Mouse (Mus musculus) spleen, adult 2 months (tissue): Measurements from ENCODE around the gene Prpf38b. TPM values are rescaled to one million over a fixed set of nuclear protein-coding genes. Genes with fewer than 3 reads are reported as not detected.
A peak's percentile ranks its signal among the peaks of the same experiment; 100 is the strongest.

Experiments
- DNase-seq, 2 experiments: peaks; one replicate each; pipeline versions ENCODE4 v3.0.0 to v3.0.0-alpha.2; 2012 to 2021; ENCODE audit warnings: low spot score in 2 of 2, low read depth in 1 of 2
- H3K27ac ChIP-seq: fragments of 200-500 bp; 2 replicates; pipeline ENCODE4 v1.5.1; 2012; ENCODE audit warnings: low read length, inconsistent platforms; ENCODE audit not compliant: insufficient read depth
- H3K27me3 ChIP-seq: fragments of 200-500 bp; 2 replicates; pipeline ENCODE4 v1.6.1; 2012; ENCODE audit warnings: mild to moderate bottlenecking, moderate library complexity, low read length, inconsistent platforms; ENCODE audit not compliant: control insufficient read depth, insufficient read depth
- H3K36me3 ChIP-seq: fragments of 200-500 bp; 2 replicates; pipeline ENCODE4 v1.6.1; 2012; ENCODE audit warnings: mild to moderate bottlenecking, low read length, inconsistent platforms; ENCODE audit not compliant: control insufficient read depth, insufficient read depth
- H3K4me1 ChIP-seq: fragments of 200-500 bp; 2 replicates; pipeline ENCODE4 v1.6.1; 2011; ENCODE audit warnings: inconsistent platforms; ENCODE audit not compliant: control insufficient read depth, insufficient read depth, insufficient read length
- H3K4me3 ChIP-seq: fragments of 200-500 bp; 2 replicates; pipeline ENCODE4 v1.5.1; 2011; ENCODE audit warnings: mild to moderate bottlenecking, inconsistent platforms; ENCODE audit not compliant: insufficient read depth, insufficient read length; ENCODE audit errors: extremely low read depth
- CTCF ChIP-seq: fragments of 200-500 bp; IDR thresholded peaks from 2 replicates; pipeline ENCODE4 v1.5.1; 2011; ENCODE audit warnings: mild to moderate bottlenecking, inconsistent platforms; ENCODE audit not compliant: insufficient read depth, insufficient read length, insufficient replicate concordance; ENCODE audit errors: extremely low read depth
- POLR2A ChIP-seq: fragments of 200-500 bp; IDR thresholded peaks from 2 replicates; pipeline ENCODE4 v1.6.1; 2011; ENCODE audit warnings: low read depth, low read length, inconsistent platforms
- WGBS: fragments of 180-500 bp; shearing (Covaris S2); methylation state at CpG from one replicate; pipeline ENCODE4 v1.1.7; 2018; 5-methylcytosine and 5-hydroxymethylcytosine counted together
- polyA plus RNA-seq: library from polyadenylated mRNA; depleted of rRNA; stranded (reverse); fragments of >200 nt; gene quantifications from 2 replicates; pipeline ENCODE4 v1.2.3, GENCODE M21; 2012; rRNA removed

Gene Prpf38b
- polyA plus RNA-seq, result 61.4 and 111 TPM in 2 replicates

GRCm38 (mm10) chr3:108911548-108912413, at the start of gene Prpf38b:
Prpf38b (minus strand) TSS chr3:108911727.
- TF ChIP-seq CTCF (no peak), POLR2A (peak; percentile 86)
- Histone ChIP-seq H3K36me3 (peaks cover 16% of the 10 kb centered on the region), H3K4me3 (peak within 1 kb of the TSS; percentile 93), H3K4me1 (peaks cover 6% of the 10 kb centered on the region), H3K27me3 (no peaks in the 10 kb centered on the region), H3K27ac (peak within 1 kb of the TSS; percentile 100)
- 1% methylated on average over 53 of the region's 53 CpGs for WGBS
- peak; percentile 92 to 94 for DNase-seq

GRCm38 (mm10) chr3:108961226-108961625, 49.7 kb upstream of the Prpf38b start:
- Histone ChIP-seq H3K36me3 (no peaks in the 10 kb centered on the region), H3K4me1 (no peaks in the 10 kb centered on the region), H3K4me3 (no peak overlapping the region), H3K27me3 (no peaks in the 10 kb centered on the region), H3K27ac (no peak overlapping the region)
- DNase-seq, result no peak
- TF ChIP-seq CTCF (no peak), POLR2A (no peak)
- WGBS, result 84% methylated on average over 7 of the region's 7 CpGs

- no peaks in the 10 kb centered on the region for H3K4me1 ChIP-seq
- no peak for DNase-seq
Measured at GRCm38 (mm10) chr3:108959680-108960295, 48.3 kb upstream of the Prpf38b start.

GRCm38 (mm10) chr3:108957976-108958375, 46.4 kb upstream of the Prpf38b start:
- Histone ChIP-seq H3K4me3 (no peak overlapping the region), H3K4me1 (no peaks in the 10 kb centered on the region), H3K27ac (no peak overlapping the region), H3K36me3 (no peaks in the 10 kb centered on the region), H3K27me3 (no peaks in the 10 kb centered on the region)
- TF ChIP-seq POLR2A (no peak), CTCF (no peak)
- DNase-seq, result no peak

More at GRCm38 (mm10) chr3:108959680-108960295, 48.3 kb upstream of the Prpf38b start:
- H3K27me3 ChIP-seq, result no peaks in the 10 kb centered on the region
- no peaks in the 10 kb centered on the region for H3K36me3 ChIP-seq
- WGBS, result 94% methylated on average over 13 of the region's 13 CpGs
- no peak for TF ChIP-seq POLR2A
- no peak for TF ChIP-seq CTCF
- H3K4me3 ChIP-seq, result no peak overlapping the region
- H3K27ac ChIP-seq, result no peak overlapping the region

- Histone ChIP-seq H3K27ac (no peak overlapping the region), H3K4me3 (no peak overlapping the region), H3K36me3 (no peaks in the 10 kb centered on the region), H3K4me1 (peaks cover 3% of the 10 kb centered on the region; the same call in 1 of the 2 replicates), H3K27me3 (no peaks in the 10 kb centered on the region)
- WGBS, result 92% methylated on average over 10 of the region's 10 CpGs
- DNase-seq, result no peak
- TF ChIP-seq POLR2A (no peak), CTCF (no peak)
Measured at GRCm38 (mm10) chr3:108940996-108941395, 29.5 kb upstream of the Prpf38b start.

- 68% methylated on average over 59 of the region's 59 CpGs for WGBS
- Histone ChIP-seq H3K27me3 (no peaks in the 10 kb centered on the region), H3K4me3 (peak within 1 kb of the TSS; percentile 12; the same call in 1 of the 2 replicates), H3K36me3 (no peaks in the 10 kb centered on the region), H3K27ac (no peak within 1 kb of the TSS), H3K4me1 (peaks cover 3% of the 10 kb centered on the region; the same call in 1 of the 2 replicates)
- TF ChIP-seq CTCF, result no peak
- TF ChIP-seq POLR2A, result no peak
- DNase-seq, result no peak
Measured at GRCm38 (mm10) chr3:108940001-108940633, 28.6 kb upstream of the Prpf38b start, which contains the start of gene Gm9857. Gm9857 (minus strand) TSS chr3:108940445.

- WGBS, result 77% methylated on average over 5 of the region's 5 CpGs
- DNase-seq, result no peak
- Histone ChIP-seq H3K27ac (no peak within 1 kb of the TSS), H3K36me3 (no peaks in the 10 kb centered on the region), H3K4me1 (peaks cover 3% of the 10 kb centered on the region; the same call in 1 of the 2 replicates), H3K4me3 (peak within 1 kb of the TSS; percentile 12; the same call in 1 of the 2 replicates), H3K27me3 (no peaks in the 10 kb centered on the region)
- TF ChIP-seq CTCF, result no peak
- TF ChIP-seq POLR2A, result no peak
Measured at GRCm38 (mm10) chr3:108939573-108939972, 28.0 kb upstream of the Prpf38b start, which contains the start of gene Henmt1. Henmt1 (plus strand) TSS chr3:108939873.
